Mouse (Mus musculus) midbrain, embryonic 12.5 days (tissue): ENCODE data around the gene Ror1. TPM values are rescaled to one million over a fixed set of nuclear protein-coding genes. Genes with fewer than 3 reads are reported as not detected.

Experiments
- polyA plus RNA-seq: library from polyadenylated mRNA; unstranded; fragments of >200 nt; fragmentation: Nextera tagmentation; extraction: Ambion mirVana; gene quantifications from 2 replicates; pipeline ENCODE4 v1.2.1, GENCODE M21; 2016

The Ror1 gene
- polyA plus RNA-seq, 1 experiment from 2014 or later, result 6.3 TPM

Other genes starting within 250 kb of the Ror1 start
- 36.0 and 40.3 TPM in 2 replicates for gene Pgm1, start 166.4 kb upstream of the Ror1 start, polyA plus RNA-seq
- 43.4 and 53.4 TPM in 2 replicates for gene Itgb3bp, start 166.0 kb upstream of the Ror1 start, polyA plus RNA-seq